Mouse (Mus musculus): ENCODE results near the gene Arl15. TPM values are rescaled to one million over a fixed set of nuclear protein-coding genes. Genes with fewer than 3 reads are reported as not detected.

Gene Arl15
- polyA plus RNA-seq, 1 experiment from 2014 or later, result 5.3 TPM

GRCm38 (mm10) chr13:113811910-113812592 lies 17.7 kb downstream of the Arl15 start:
- Histone ChIP-seq H3K4me2 (no peak overlapping the region), H3K9ac (no peak overlapping the region), H3K27ac (no peak overlapping the region), H3K4me1 (peaks cover 70% of the 10 kb centered on the region), H3K36me3 (peaks cover 3% of the 10 kb centered on the region; the same call in 1 of the 2 replicates), H3K4me3 (no peak overlapping the region), H3K9me3 (replicated peaks) (no peaks in the 10 kb centered on the region), H3K27me3 (replicated peaks) (no peaks in the 10 kb centered on the region)
- ATAC-seq, result no peak
- WGBS (ENCODE audit: insufficient replicate concordance), result 55% methylated on average over 9 of the region's 9 CpGs

- no peak overlapping the region for H3K4me3 ChIP-seq
- WGBS (ENCODE audit: insufficient replicate concordance), result 38% methylated on average over 6 of the region's 6 CpGs
- H3K27me3 ChIP-seq (replicated peaks), result no peaks in the 10 kb centered on the region
- peak overlapping the region; percentile 18; the same call in 1 of the 2 replicates for H3K27ac ChIP-seq
- peaks cover 73% of the 10 kb centered on the region for H3K4me1 ChIP-seq
- ATAC-seq, result no peak
- no peak overlapping the region for H3K9ac ChIP-seq
- H3K9me3 ChIP-seq (replicated peaks), result no peaks in the 10 kb centered on the region
- H3K4me2 ChIP-seq, result no peak overlapping the region
- H3K36me3 ChIP-seq, result peaks cover 2% of the 10 kb centered on the region; the same call in 1 of the 2 replicates
These were observed 18.3 kb downstream of the Arl15 start for GRCm38 (mm10) chr13:113812593-113812975.

- Histone ChIP-seq H3K4me1 (peaks cover 84% of the 10 kb centered on the region), H3K4me2 (peak overlapping the region; percentile 14; the same call in 1 of the 2 replicates), H3K9ac (no peak overlapping the region), H3K27ac (no peak overlapping the region; the same call in 1 of the 2 replicates), H3K36me3 (no peaks in the 10 kb centered on the region), H3K4me3 (no peak overlapping the region), H3K27me3 (replicated peaks) (no peaks in the 10 kb centered on the region), H3K9me3 (replicated peaks) (no peaks in the 10 kb centered on the region)
- ATAC-seq, result no peak
- 34% methylated on average over 8 of the region's 8 CpGs for WGBS (ENCODE audit: insufficient replicate concordance)
These were observed 19.8 kb downstream of the Arl15 start for GRCm38 (mm10) chr13:113814121-113814520.

- peak overlapping the region; percentile 67 for H3K4me2 ChIP-seq
- peak overlapping the region; percentile 57 for H3K27ac ChIP-seq
- peak overlapping the region; percentile 28 for H3K4me3 ChIP-seq
- H3K4me1 ChIP-seq, result peaks cover 78% of the 10 kb centered on the region
- no peaks in the 10 kb centered on the region for H3K36me3 ChIP-seq
- peak; percentile 93 for ATAC-seq
- WGBS (ENCODE audit: insufficient replicate concordance), result 26% methylated on average over 15 of the region's 15 CpGs
- no peaks in the 10 kb centered on the region for H3K27me3 ChIP-seq (replicated peaks)
- 0 out of 2 replicates have a peak overlapping the region, but pooled peaks have one; percentile 39 for H3K9ac ChIP-seq
- H3K9me3 ChIP-seq (replicated peaks), result no peaks in the 10 kb centered on the region
These were observed 21.6 kb downstream of the Arl15 start for GRCm38 (mm10) chr13:113815697-113816420.

GRCm38 (mm10) chr13:113816421-113816810 lies 22.1 kb downstream of the Arl15 start:
- no peaks in the 10 kb centered on the region for H3K9me3 ChIP-seq (replicated peaks)
- H3K36me3 ChIP-seq, result no peaks in the 10 kb centered on the region
- peak; percentile 30 for ATAC-seq
- peak overlapping the region; percentile 28 for H3K4me3 ChIP-seq
- H3K4me2 ChIP-seq, result peak overlapping the region; percentile 67
- no peak overlapping the region for H3K9ac ChIP-seq
- 67% methylated on average over 6 of the region's 6 CpGs for WGBS (ENCODE audit: insufficient replicate concordance)
- no peaks in the 10 kb centered on the region for H3K27me3 ChIP-seq (replicated peaks)
- no peak overlapping the region for H3K27ac ChIP-seq
- H3K4me1 ChIP-seq, result peaks cover 74% of the 10 kb centered on the region

GRCm38 (mm10) chr13:113819006-113819405 lies 24.7 kb downstream of the Arl15 start:
- Histone ChIP-seq H3K36me3 (no peaks in the 10 kb centered on the region), H3K4me3 (no peak overlapping the region), H3K4me2 (no peak overlapping the region), H3K9me3 (replicated peaks) (no peaks in the 10 kb centered on the region), H3K4me1 (peaks cover 61% of the 10 kb centered on the region), H3K27me3 (replicated peaks) (no peaks in the 10 kb centered on the region), H3K9ac (no peak overlapping the region), H3K27ac (no peak overlapping the region)
- 82% methylated on average over 7 of the region's 7 CpGs for WGBS (ENCODE audit: insufficient replicate concordance)
- no peak for ATAC-seq

- Histone ChIP-seq H3K27ac (0 out of 2 replicates have a peak overlapping the region, but pooled peaks have one; percentile 6), H3K4me3 (no peak overlapping the region), H3K27me3 (replicated peaks) (no peaks in the 10 kb centered on the region), H3K36me3 (no peaks in the 10 kb centered on the region), H3K4me2 (no peak overlapping the region), H3K9ac (no peak overlapping the region), H3K4me1 (peaks cover 49% of the 10 kb centered on the region), H3K9me3 (replicated peaks) (no peaks in the 10 kb centered on the region)
- 77% methylated on average over 3 of the region's 3 CpGs for WGBS (ENCODE audit: insufficient replicate concordance)
- ATAC-seq, result no peak
These were observed 25.9 kb downstream of the Arl15 start for GRCm38 (mm10) chr13:113820176-113820575.

- Histone ChIP-seq H3K27me3 (replicated peaks) (no peaks in the 10 kb centered on the region), H3K36me3 (no peaks in the 10 kb centered on the region), H3K27ac (no peak overlapping the region), H3K4me3 (no peak overlapping the region), H3K4me2 (no peak overlapping the region), H3K9ac (no peak overlapping the region), H3K4me1 (peaks cover 32% of the 10 kb centered on the region), H3K9me3 (replicated peaks) (no peaks in the 10 kb centered on the region)
- 92% methylated on average over 12 of the region's 12 CpGs for WGBS (ENCODE audit: insufficient replicate concordance)
- no peak for ATAC-seq
These were observed 27.6 kb downstream of the Arl15 start for GRCm38 (mm10) chr13:113821891-113822290.

- Histone ChIP-seq H3K4me2 (no peak overlapping the region), H3K27me3 (replicated peaks) (no peaks in the 10 kb centered on the region), H3K4me1 (peaks cover 26% of the 10 kb centered on the region), H3K9me3 (replicated peaks) (no peaks in the 10 kb centered on the region), H3K27ac (no peak overlapping the region), H3K4me3 (no peak overlapping the region), H3K9ac (no peak overlapping the region), H3K36me3 (no peaks in the 10 kb centered on the region)
- 85% methylated on average over 3 of the region's 3 CpGs for WGBS (ENCODE audit: insufficient replicate concordance)
- ATAC-seq, result no peak
These were observed 29.7 kb downstream of the Arl15 start for GRCm38 (mm10) chr13:113824027-113824426.

GRCm38 (mm10) chr13:113828633-113829032 lies 34.3 kb downstream of the Arl15 start:
- H3K4me1 ChIP-seq, result peaks cover 30% of the 10 kb centered on the region
- no peak overlapping the region for H3K4me2 ChIP-seq
- no peak overlapping the region for H3K9ac ChIP-seq
- H3K4me3 ChIP-seq, result no peak overlapping the region
- H3K27ac ChIP-seq, result no peak overlapping the region
- no peaks in the 10 kb centered on the region for H3K9me3 ChIP-seq (replicated peaks)
- H3K27me3 ChIP-seq (replicated peaks), result no peaks in the 10 kb centered on the region
- no peak for ATAC-seq
- no peaks in the 10 kb centered on the region for H3K36me3 ChIP-seq
- WGBS (ENCODE audit: insufficient replicate concordance), result 34% methylated on average over 3 of the region's 3 CpGs

GRCm38 (mm10) chr13:113829079-113829478 lies 34.8 kb downstream of the Arl15 start:
- Histone ChIP-seq H3K36me3 (no peaks in the 10 kb centered on the region), H3K27me3 (replicated peaks) (no peaks in the 10 kb centered on the region), H3K27ac (no peak overlapping the region), H3K4me1 (peaks cover 33% of the 10 kb centered on the region), H3K4me3 (no peak overlapping the region), H3K9me3 (replicated peaks) (no peaks in the 10 kb centered on the region), H3K4me2 (no peak overlapping the region), H3K9ac (no peak overlapping the region)
- WGBS (ENCODE audit: insufficient replicate concordance), result 50% methylated on average over 2 of the region's 2 CpGs
- ATAC-seq, result 0 out of 2 replicates have a peak, but pooled peaks have one; percentile 35

GRCm38 (mm10) chr13:113830805-113831204 lies 36.5 kb downstream of the Arl15 start:
- Histone ChIP-seq H3K4me2 (no peak overlapping the region), H3K4me1 (peaks cover 36% of the 10 kb centered on the region), H3K9me3 (replicated peaks) (no peaks in the 10 kb centered on the region), H3K4me3 (no peak overlapping the region), H3K27me3 (replicated peaks) (no peaks in the 10 kb centered on the region), H3K36me3 (no peaks in the 10 kb centered on the region), H3K27ac (no peak overlapping the region), H3K9ac (no peak overlapping the region)
- ATAC-seq, result 0 out of 2 replicates have a peak, but pooled peaks have one; percentile 28
- WGBS (ENCODE audit: insufficient replicate concordance), result 70% methylated on average over 3 of the region's 3 CpGs
